Mouse (Mus musculus) heart, embryonic 10.5 days (tissue): ENCODE measurements around the gene Kifc3. TPM values are rescaled to one million over a fixed set of nuclear protein-coding genes. Genes with fewer than 3 reads are reported as not detected.
A peak's percentile ranks its signal among the peaks of the same experiment; 100 is the strongest.

ENCODE experiments used
- DNase-seq: peaks from one replicate; pipeline ENCODE4 v3.0.0-alpha.2; 2017; ENCODE audit warnings: low spot score
- H3K27ac ChIP-seq: fragments of 300-500 bp; sonication (generic); 2 replicates; pipeline ENCODE4 v1.5.1; 2016; ENCODE audit warnings: mild to moderate bottlenecking
- H3K27me3 ChIP-seq: fragments of 300-500 bp; sonication (generic); 2 replicates; pipeline ENCODE4 v1.6.1; 2016; ENCODE audit warnings: mild to moderate bottlenecking; ENCODE audit not compliant: poor library complexity, insufficient read depth, severe bottlenecking
- H3K36me3 ChIP-seq: fragments of 300-500 bp; sonication (generic); 2 replicates; pipeline ENCODE4 v1.6.1; 2016; ENCODE audit warnings: mild to moderate bottlenecking, moderate library complexity
- H3K4me1 ChIP-seq: fragments of 300-500 bp; sonication (generic); 2 replicates; pipeline ENCODE4 v1.6.1; 2016; ENCODE audit warnings: mild to moderate bottlenecking
- H3K4me3 ChIP-seq: fragments of 300-500 bp; sonication (generic); 2 replicates; pipeline ENCODE4 v1.5.1; 2016; ENCODE audit warnings: mild to moderate bottlenecking, moderate library complexity
- H3K9me3 ChIP-seq: fragments of 300-500 bp; sonication (generic); 2 replicates; pipeline ENCODE4 v1.6.1; 2016; ENCODE audit warnings: mild to moderate bottlenecking, moderate library complexity
- WGBS: fragments of 180-500 bp; shearing (Covaris S2); methylation state at CpG from one replicate; pipeline ENCODE4 v1.1.7; 2016; 5-methylcytosine and 5-hydroxymethylcytosine counted together
- polyA plus RNA-seq: library from polyadenylated mRNA; unstranded; fragments of >200 nt; fragmentation: Nextera tagmentation; extraction: Ambion mirVana; gene quantifications from 2 replicates; pipeline ENCODE4 v1.2.1, GENCODE M21; 2016

Kifc3 gene
- polyA plus RNA-seq, 1 experiment from 2014 or later, result 15.3 TPM

DNA sequence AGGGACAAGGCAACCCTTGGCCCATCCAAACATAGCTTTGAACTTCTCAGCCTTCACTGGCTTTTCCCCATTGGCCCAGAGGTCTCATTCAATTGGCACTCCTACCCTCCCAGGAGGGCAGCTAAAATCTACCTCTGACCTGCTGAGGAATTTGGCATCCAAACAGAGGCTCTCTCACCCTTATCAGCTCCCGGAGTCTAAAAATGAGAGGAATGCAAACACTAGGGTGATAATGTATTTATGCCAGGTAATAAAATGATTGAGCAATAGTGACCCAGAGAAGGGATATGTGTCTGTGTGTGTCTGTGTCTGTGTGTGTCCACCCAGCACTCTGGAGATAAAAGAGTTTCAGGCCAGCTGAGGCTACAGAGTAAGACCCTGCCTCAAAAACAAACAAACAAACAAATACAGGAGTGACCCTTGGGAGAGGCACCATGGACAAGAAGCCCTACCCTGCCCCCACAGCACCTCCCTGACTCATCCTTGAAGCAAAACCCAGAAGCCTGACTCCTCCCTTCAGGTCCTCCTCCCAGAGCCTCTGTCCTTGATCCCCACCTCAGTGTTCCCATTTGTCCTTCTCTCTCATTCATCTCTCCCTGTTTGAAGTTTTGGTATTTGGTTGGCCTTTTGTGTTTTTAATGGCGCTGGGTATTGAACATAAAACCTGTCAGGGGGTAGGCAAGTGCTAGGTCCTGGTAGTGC is 56.4 kb downstream of the Kifc3 start:
- Histone ChIP-seq H3K4me3 (no peak overlapping the region), H3K27me3 (0 out of 2 replicates have a peak, but pooled peaks cover 3% of the 10 kb centered on the region), H3K9me3 (no peaks in the 10 kb centered on the region), H3K36me3 (no peaks in the 10 kb centered on the region), H3K4me1 (peaks cover 43% of the 10 kb centered on the region), H3K27ac (no peak overlapping the region)
- 55% methylated on average over 2 of the region's 2 CpGs for WGBS
- DNase-seq, result no peak

DNA sequence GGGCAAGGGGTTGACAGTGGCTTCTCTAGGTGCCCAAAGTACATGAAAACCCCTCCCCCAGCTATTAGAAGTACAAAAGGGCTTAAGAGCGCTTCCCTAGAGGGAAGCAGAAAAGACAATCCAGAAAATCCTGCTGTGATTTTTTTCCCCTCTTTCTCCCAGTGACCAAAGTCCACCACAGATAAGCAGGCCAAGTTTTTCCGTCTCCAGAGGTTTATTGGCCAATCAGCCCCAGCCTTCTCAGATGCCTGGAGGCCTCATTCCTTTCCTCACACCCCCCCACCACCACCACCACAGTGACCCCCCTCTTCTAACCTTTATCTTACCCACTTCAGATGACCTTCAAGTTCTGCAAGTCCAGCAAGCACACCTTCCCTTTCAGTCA is 58.0 kb downstream of the Kifc3 start:
- Histone ChIP-seq H3K27me3 (peaks cover 8% of the 10 kb centered on the region; the same call in 1 of the 2 replicates), H3K4me3 (no peak overlapping the region), H3K9me3 (no peaks in the 10 kb centered on the region), H3K36me3 (no peaks in the 10 kb centered on the region; the same call in 1 of the 2 replicates), H3K27ac (no peak overlapping the region), H3K4me1 (peaks cover 58% of the 10 kb centered on the region)
- 35% methylated on average over 2 of the region's 2 CpGs for WGBS
- DNase-seq, result no peak

DNA sequence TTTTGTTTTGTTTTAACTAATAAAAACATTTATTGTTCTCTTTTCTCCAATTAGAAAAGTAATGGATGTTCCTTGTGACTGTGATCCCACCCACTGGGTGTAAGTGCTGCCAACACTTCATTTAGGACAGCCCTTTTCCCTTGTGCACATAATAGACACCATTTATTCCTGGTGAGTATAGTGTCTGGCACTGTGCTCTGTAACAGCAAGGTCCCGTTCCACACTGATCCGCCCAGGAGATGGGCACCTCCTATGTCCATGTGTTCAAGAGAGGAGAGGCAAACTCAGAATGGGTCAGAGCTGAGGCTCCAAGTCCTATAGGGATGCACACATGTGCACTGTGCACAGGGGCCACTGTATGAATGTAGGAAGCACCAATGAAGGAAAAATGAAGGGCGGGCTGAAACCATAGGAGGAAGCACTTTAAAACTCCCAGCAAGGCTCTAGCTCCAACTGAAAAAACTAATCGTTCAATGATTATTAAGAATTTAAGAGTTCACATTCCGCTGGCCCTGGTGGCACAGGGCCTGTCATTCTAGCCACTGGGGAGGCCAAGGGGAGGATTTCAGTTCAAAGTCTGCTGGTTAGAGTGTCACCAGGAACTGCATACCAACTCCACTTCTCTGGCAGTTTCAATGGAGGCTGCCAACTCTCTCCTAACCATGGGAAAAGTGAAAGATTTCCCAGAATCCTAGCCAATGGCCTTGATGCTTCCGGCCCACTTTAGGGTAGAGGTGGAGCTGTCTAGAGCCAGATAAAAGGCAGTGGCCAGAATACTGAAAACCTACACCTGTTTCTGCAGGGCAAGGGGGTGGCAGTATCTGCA is 58.6 kb downstream of the Kifc3 start:
- DNase-seq, result no peak
- Histone ChIP-seq H3K4me1 (peaks cover 60% of the 10 kb centered on the region), H3K36me3 (no peaks in the 10 kb centered on the region; the same call in 1 of the 2 replicates), H3K4me3 (no peak overlapping the region), H3K9me3 (no peaks in the 10 kb centered on the region), H3K27ac (no peak overlapping the region), H3K27me3 (peaks cover 8% of the 10 kb centered on the region; the same call in 1 of the 2 replicates)
- WGBS, result 74% methylated on average over 6 of the region's 6 CpGs

DNA sequence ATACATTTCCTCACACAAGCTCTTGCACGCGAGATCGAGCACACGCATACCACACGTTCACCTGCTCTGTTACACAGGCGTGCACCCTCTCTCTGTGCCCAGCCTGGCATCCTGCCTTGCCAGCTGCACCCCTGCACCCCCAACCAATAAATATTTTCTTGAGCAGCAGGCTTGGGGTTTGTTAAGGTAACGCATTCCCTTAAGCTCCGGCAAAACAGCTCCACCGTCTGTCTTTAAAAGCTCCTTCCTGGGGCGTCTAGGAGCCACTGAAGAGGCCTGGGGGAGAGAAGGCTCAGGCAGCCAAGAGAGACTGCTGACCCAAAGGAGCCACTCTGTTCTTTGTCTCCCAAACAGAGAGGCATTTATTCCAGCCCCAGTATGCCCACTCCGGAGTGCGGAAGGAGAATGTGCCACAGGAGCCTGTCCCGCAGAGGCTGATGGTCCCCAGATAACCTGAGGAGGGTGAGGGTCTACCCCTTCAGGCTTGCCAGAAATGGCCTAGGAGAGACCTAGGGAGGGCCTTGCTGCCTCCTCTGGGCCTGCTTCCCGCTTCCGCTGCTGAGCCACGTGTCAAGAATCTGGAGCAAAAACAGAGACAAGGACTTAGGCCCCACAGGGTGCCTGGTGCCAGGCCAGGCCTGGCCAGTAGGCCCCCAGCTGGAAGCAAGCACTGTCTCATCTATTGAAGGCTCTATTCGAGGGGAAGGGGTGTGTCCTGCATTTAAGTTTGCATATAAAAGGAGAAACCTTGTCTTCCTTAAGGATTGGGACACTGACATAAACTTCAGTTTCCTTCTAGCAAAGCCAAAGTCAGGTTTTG is 59.4 kb downstream of the Kifc3 start:
- no peaks in the 10 kb centered on the region; the same call in 1 of the 2 replicates for H3K36me3 ChIP-seq
- 13% methylated on average over 17 of the region's 17 CpGs for WGBS
- H3K4me1 ChIP-seq, result peaks cover 63% of the 10 kb centered on the region
- peak overlapping the region; percentile 87 for H3K4me3 ChIP-seq
- DNase-seq, result no peak
- peak overlapping the region; percentile 89 for H3K27ac ChIP-seq
- H3K9me3 ChIP-seq, result no peaks in the 10 kb centered on the region
- peaks cover 16% of the 10 kb centered on the region for H3K27me3 ChIP-seq

DNA sequence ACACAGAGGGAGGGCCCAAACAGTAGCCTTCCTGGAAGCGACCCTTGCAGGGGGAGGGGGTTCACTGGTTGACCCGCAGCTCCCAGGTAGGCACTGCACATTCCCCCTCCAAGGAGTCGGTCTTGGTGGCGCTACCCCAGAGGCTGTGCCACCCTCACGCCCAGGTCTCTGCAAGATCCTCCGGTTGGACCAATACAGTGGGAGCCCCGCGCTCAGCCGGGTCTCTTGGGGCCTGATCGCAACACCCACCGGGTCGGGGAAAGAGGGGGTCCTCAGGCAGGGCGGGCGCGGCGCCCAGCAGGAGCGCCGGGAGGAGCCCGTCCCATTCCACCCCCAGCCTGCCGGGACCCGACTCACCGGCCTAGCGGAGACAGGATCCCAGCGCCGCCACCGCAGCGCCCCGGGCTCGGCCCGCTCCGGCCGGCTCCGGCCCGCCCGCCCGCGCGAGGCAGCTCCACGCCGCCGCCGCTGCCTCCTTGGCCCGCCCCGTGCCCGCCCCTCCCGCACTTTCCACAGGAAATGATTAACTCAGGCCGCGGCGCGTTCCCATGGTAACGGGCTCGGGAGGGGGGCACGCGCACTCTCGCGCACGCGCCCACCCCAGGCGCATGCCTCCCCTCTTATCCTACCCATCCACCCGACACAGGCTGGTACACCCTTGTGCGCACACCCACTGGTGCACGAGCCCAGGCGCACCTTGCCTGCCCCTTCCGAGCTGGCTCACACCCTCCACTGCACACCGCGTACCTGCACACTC is 60.4 kb downstream of the Kifc3 start:
- H3K36me3 ChIP-seq, result no peaks in the 10 kb centered on the region; the same call in 1 of the 2 replicates
- peaks cover 23% of the 10 kb centered on the region for H3K27me3 ChIP-seq

DNA sequence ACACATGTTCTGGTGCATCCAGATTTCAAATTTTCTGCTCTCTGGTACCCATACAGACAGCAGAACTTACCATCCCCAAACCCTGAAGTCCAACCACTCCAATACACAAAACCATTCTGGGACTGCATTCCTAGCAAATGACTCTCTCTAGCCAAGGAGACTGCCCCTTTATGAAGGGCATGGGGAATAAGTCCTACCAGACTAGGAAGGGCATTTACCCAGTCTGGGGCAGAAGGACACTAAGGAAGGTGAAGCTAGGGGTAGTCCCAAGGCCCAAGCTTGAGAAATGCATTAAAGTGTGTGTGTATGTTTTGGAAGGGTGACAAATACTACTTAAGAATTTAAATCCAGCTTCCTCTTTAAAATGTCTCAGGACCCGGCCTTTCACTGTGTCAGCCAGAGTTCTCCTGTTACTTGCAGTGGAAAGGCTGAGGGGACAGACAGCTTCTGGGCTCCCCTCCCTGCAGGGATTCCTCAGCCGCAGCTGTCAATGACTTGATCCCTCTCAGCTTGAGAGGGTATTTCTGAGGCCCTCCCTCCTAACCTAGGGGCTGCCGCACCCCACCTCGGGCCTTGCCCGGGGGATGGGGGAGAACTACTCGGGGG is 61.0 kb downstream of the Kifc3 start:
- 2% methylated on average over 6 of the region's 6 CpGs for WGBS
- Histone ChIP-seq H3K27ac (peak overlapping the region; percentile 89), H3K4me3 (peak overlapping the region; percentile 87), H3K4me1 (peaks cover 78% of the 10 kb centered on the region), H3K27me3 (peaks cover 30% of the 10 kb centered on the region), H3K9me3 (no peaks in the 10 kb centered on the region), H3K36me3 (no peaks in the 10 kb centered on the region; the same call in none of the 2 replicates)
- DNase-seq, result no peak

More for the DNA sequence above, 60.4 kb downstream of the Kifc3 start:
- Histone ChIP-seq H3K9me3 (no peaks in the 10 kb centered on the region), H3K4me1 (peaks cover 72% of the 10 kb centered on the region), H3K27ac (peak overlapping the region; percentile 89), H3K4me3 (peak overlapping the region; percentile 87)
- no peak for DNase-seq
- WGBS, result under 1% methylated on average over 63 of the region's 66 CpGs

DNA sequence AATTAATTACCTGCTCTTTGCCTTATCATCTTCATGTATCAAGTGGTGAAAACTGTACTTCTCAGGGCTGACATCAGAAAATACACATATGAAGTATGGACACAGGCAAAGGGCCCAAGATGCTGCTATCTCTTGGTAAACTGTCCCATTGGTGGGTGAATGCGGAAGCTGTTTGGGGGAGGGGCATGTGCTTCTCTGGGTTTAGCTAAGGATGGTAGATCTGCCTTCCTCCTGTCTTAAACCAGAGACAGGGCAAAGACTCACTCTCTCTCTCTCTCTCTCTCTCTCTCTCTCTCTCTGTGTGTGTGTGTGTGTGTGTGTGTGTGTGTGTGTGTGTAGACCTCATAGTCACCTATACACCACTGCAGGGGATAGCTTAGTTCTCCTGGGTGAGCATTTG is 61.6 kb downstream of the Kifc3 start:
- H3K9me3 ChIP-seq, result no peaks in the 10 kb centered on the region
- WGBS, result 59% methylated on average over 1 of the region's 1 CpGs
- DNase-seq, result no peak
- no peak overlapping the region; the same call in 1 of the 2 replicates for H3K4me3 ChIP-seq
- H3K4me1 ChIP-seq, result peaks cover 78% of the 10 kb centered on the region
- no peaks in the 10 kb centered on the region; the same call in none of the 2 replicates for H3K36me3 ChIP-seq
- peaks cover 35% of the 10 kb centered on the region for H3K27me3 ChIP-seq
- H3K27ac ChIP-seq, result no peak overlapping the region

DNA sequence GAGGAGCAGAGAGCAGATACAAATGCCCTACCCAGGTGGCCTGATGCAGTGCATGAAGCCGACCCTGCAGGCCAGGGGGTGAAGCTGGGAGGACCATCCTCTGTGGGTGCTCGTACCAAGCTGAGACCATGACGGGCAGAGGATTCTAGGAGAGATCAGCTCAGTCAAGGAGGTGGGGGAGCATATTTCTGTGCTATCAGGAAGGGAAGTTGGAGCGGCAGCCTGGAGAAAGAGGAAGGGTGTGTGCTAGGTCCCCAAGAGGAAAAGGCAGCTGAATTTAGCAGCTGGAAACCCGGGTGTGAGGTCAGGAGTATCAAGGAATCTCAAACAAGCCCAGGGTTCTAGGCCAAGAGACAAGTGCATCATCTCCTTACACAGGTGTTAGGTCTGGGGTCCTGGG is 62.1 kb downstream of the Kifc3 start:
- Histone ChIP-seq H3K9me3 (no peaks in the 10 kb centered on the region), H3K4me3 (no peak overlapping the region), H3K36me3 (no peaks in the 10 kb centered on the region; the same call in none of the 2 replicates), H3K4me1 (peaks cover 78% of the 10 kb centered on the region), H3K27me3 (peaks cover 36% of the 10 kb centered on the region), H3K27ac (no peak overlapping the region)
- DNase-seq, result no peak
- WGBS, result 45% methylated on average over 5 of the region's 5 CpGs

DNA sequence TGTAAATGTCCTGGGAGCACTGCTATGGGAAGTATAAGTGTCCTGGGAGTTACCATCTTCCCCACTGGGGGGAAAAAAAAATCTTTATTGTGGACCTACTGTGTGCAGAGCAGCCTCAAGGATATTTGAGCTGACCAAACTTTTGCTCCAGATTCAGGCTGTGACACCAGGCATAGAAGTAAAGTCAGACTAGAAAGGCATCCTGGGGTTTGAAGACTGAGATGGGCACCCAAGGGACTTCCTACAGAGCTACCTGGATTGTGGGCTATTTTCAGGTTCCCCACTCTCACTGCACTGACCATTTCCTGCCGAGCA is 63.6 kb downstream of the Kifc3 start:
- Histone ChIP-seq H3K27ac (no peak overlapping the region), H3K4me3 (no peak overlapping the region), H3K36me3 (no peaks in the 10 kb centered on the region; the same call in none of the 2 replicates), H3K4me1 (peaks cover 64% of the 10 kb centered on the region), H3K9me3 (no peaks in the 10 kb centered on the region), H3K27me3 (peaks cover 36% of the 10 kb centered on the region)
- 66% methylated on average over 1 of the region's 1 CpGs for WGBS
- no peak for DNase-seq

DNA sequence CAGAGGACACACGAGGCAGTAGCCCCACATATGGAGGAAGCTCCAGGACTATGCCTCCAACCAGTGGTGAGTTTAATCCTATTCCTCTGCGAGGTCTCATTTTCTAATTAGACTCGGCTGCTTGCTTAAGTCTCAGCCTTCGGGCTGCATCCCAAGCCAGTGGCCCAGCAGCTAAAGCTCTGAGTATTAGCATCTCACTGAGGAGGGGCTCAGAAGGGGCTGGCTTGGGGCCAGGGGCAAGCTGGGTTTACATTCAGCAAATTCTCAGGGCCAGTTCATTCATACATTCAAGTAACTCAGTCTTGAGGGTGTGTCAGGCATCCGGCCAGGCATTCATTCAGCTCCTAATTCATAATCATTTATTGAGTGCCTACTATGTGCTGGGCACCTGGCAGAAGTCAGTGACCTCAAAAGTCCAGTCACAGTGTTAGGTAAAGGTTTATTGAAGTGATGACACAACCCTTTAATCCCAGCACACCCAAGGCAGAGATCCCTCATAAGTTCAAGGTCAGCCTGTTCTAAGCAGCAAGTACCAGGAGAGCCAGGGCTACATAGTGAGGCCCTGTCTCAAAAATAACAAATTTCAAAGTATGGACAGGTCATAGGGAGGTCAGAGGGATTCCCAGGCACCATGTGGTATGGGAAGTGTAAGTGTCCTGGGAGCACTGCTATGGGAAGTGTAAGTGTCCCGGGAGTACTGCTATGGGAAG is 64.1 kb downstream of the Kifc3 start:
- Histone ChIP-seq H3K4me1 (peaks cover 59% of the 10 kb centered on the region), H3K27me3 (peaks cover 36% of the 10 kb centered on the region), H3K36me3 (no peaks in the 10 kb centered on the region; the same call in none of the 2 replicates), H3K4me3 (peak overlapping the region; percentile 58), H3K27ac (0 out of 2 replicates have a peak overlapping the region, but pooled peaks have one; percentile 37), H3K9me3 (no peaks in the 10 kb centered on the region)
- no peak for DNase-seq
- 29% methylated on average over 6 of the region's 6 CpGs for WGBS

DNA sequence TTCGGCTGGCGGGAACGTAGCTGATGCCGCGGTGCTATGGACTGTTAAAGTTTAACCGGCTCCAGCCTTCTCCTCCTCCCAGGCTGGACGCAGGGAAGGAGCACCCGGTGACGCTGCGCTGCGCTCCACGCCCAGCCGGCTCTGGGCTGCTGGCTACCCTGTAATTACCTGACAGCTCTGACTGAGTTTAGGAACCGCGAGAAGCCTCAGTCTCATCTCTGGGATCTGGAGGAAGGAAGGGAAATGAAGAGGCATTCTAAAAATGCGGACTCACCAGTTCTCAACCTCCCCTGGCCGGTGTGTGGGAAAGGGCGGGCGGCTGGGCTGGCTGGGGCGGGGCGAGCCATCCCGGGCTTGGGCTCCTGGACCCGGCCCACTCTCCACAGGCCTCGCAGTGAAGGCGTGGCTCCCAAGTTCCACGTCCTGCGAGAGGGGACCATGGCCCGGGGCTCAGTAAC is 64.9 kb downstream of the Kifc3 start:
- Histone ChIP-seq H3K36me3 (peaks cover 3% of the 10 kb centered on the region), H3K9me3 (no peaks in the 10 kb centered on the region), H3K27me3 (peaks cover 36% of the 10 kb centered on the region), H3K4me1 (peaks cover 50% of the 10 kb centered on the region), H3K4me3 (peak overlapping the region; percentile 58), H3K27ac (0 out of 2 replicates have a peak overlapping the region, but pooled peaks have one; percentile 17)
- whole genome bisulfite sequencing, result 3% methylated on average over 28 of the region's 28 CpGs
- DNase-seq, result no peak
